Mouse (Mus musculus) c-Kit-positive CD71-negative TER-119-negative erythroid progenitor cells, embryonic 14.5 days (primary cell): Measurements from ENCODE around the gene Uvrag.
A peak's percentile ranks its signal among the peaks of the same experiment; 100 is the strongest.

Experiments used
- DNase-seq: peaks from one replicate; pipeline ENCODE4 v3.0.0-alpha.2; 2013; ENCODE audit warnings: low read depth

Gene Uvrag

GRCm38 (mm10) chr7:98881887-98882286, 259.1 kb downstream of the Uvrag start:
- no peak for DNase-seq

GRCm38 (mm10) chr7:98879176-98879575, 261.8 kb downstream of the Uvrag start:
- no peak for DNase-seq

- no peak for DNase-seq
These were observed 264.8 kb downstream of the Uvrag start for GRCm38 (mm10) chr7:98876119-98876518.

- DNase-seq = no peak
These were observed 265.5 kb downstream of the Uvrag start for GRCm38 (mm10) chr7:98875390-98875990.

- DNase-seq = no peak
These were observed 266.5 kb downstream of the Uvrag start for GRCm38 (mm10) chr7:98874411-98874951.

DNA sequence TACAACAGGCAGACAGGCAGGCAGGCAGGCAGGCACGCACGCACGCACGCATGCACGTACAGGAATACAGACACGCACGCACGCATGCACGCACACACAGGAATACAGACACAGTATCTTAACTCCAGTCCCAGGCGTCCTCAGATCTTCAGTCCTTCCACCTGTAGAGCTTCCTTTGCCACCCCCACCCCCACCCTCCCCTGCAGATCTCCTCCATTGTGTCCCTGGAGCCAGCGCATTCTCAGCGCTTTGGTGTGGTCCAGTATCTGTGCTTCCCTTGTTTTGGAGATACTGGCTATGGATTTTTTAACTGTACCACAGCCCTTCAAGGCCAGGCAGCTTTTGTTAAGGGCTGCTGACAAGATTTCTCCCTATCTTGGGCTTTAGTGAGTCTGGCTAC, 267.6 kb downstream of the Uvrag start:
- no peak for DNase-seq

- no peak for DNase-seq
These were observed 269.1 kb downstream of the Uvrag start for GRCm38 (mm10) chr7:98871882-98872281.

DNA sequence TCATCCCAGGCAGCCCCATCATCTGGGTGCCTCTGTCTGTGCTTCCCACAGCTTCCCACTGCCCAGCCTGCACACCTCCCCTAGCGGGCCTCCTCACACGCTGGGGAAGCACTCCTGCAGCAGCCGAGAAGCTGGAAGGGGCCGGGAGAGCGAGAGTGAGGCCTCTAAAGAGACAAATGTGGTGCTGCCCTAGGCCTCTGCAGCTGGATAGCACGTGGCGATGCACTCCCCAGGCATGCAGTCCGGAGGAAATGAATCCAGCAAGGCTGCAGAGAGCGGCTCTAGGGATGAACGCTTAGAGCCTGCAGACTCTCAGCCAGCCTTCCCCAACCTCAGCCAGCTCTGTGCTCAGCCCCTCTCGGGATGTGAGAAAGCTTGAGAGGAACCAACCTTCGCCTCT, 270.1 kb downstream of the Uvrag start:
- no peak for DNase-seq

- DNase-seq = peak; percentile 30
These were observed 271.9 kb downstream of the Uvrag start for GRCm38 (mm10) chr7:98869070-98869469.

- no peak for DNase-seq
These were observed 273.2 kb downstream of the Uvrag start for GRCm38 (mm10) chr7:98867794-98868150.

DNA sequence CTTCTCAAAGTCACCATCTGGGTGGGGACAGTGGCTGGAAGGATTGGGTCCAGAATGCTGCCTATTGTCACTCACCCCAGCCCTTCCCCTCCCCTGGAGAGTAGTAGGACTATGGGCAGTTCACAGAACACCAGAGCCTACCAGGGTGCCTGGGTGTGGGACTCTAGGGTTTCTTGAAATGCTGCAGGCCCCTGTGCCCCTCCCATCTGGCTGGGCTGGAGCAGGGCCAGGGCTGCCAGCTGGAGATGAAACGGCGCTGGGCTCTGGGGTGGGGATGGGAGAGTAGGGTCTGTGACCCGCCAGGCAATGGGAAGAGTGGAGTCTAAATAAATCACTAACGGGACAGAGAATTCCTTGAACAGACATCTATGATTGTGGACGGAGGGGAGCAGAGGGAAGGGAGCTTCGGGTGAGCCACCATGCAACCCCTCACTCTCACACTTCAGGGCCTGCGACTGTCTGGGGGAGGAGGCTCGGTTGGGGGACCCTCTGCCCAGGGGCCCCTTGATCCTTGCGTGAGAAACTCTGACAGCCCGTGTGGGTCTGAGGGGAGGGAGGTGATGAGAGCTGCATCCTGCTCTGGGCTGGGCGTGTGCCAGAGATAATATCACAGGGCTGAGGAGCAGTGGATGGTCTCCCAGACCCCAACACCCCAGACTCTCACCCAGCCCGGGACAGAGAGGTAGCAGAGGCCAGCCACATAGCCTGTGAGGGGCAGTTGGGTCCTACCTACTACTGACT, 273.7 kb downstream of the Uvrag start:
- DNase-seq = no peak

- DNase-seq = no peak
These were observed 276.8 kb downstream of the Uvrag start for GRCm38 (mm10) chr7:98863969-98864718.

GRCm38 (mm10) chr7:98862994-98863393, 277.9 kb downstream of the Uvrag start:
- no peak for DNase-seq

DNA sequence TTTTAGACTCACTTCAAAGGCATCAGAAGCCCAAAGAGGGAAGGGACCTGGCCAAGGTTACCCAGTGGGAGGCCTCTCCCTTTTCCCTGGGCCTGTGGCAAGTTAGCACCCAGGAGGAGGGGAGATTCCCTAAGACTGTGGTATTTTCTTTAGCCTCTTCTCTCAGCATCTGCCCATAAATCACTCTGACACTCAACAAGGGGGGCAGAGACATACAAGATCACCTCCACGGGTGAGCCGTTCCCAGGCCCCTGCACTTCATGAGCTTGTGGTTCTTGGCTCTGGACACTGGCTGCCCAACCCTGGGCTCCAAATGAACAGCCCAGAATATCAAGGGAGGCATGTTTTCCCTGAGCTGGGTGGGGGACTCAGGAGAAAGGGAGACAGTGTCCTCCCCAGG, 279.9 kb downstream of the Uvrag start:
- DNase-seq = no peak

DNA sequence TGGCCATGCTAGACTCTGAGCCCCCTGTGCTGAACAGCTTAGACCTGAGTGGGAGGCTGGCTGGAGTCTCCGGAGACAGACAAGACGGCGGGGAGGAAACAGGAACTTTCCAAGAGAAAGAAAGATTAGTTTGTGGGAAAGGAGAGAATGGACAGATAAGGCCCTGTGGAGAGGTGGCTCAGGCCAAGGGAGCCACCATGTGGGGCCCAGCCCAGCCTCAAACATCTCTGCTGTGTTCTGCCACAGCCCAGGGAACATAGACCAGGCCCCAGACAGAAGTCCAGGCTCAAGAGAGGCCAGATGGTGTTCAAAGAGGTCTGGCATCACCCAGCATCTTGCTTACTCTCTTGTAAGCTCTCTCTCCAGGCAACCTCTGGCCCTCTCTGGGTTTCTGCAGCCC, 283.8 kb downstream of the Uvrag start:
- no peak for DNase-seq

- no peak for DNase-seq
These were observed 284.8 kb downstream of the Uvrag start for GRCm38 (mm10) chr7:98856128-98856527.

- no peak for DNase-seq
These were observed 285.6 kb downstream of the Uvrag start for GRCm38 (mm10) chr7:98855388-98855787.

- no peak for DNase-seq
These were observed 287.1 kb downstream of the Uvrag start for GRCm38 (mm10) chr7:98853806-98854205.

GRCm38 (mm10) chr7:98852950-98853650, 287.8 kb downstream of the Uvrag start:
- no peak for DNase-seq

DNA sequence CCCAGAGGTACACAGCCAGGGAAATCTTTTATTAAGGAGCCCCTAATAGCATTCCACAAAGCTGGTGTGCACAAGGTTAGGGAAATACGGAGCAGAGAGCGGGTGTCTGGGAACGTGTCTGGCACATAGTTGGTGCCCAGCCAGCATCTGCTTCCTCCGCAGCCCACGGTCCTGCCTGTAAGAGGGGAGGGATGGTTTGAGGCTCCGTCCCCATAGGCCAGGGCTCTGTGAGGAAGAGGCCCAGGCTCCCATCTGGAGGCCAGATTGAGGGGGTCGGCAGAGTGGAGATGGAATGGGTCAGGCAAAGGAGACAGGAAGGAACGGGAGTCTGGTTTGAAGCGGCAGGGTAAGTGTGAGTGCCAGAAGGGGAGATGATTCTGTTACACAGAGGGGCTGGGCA, 289.7 kb downstream of the Uvrag start:
- no peak for DNase-seq

- no peak for DNase-seq
These were observed 290.6 kb downstream of the Uvrag start for GRCm38 (mm10) chr7:98850388-98850787.

- DNase-seq = no peak
These were observed 291.9 kb downstream of the Uvrag start for GRCm38 (mm10) chr7:98848899-98849640.
